Mouse (Mus musculus): ENCODE data around the gene Zbtb6. TPM values are rescaled to one million over a fixed set of nuclear protein-coding genes. Genes with fewer than 3 reads are reported as not detected.

The Zbtb6 gene
- total and polyA plus RNA-seq, 3 experiments: 5.3 to 8.7 TPM; not detected in 1

Other genes with a start within 250 kb of the Zbtb6 start
- not detected in 2 replicates for gene Olfr366, start 231.6 kb downstream of the Zbtb6 start, total RNA-seq (2012; rRNA removed)
- gene Olfr366, start 231.6 kb downstream of the Zbtb6 start, polyA plus RNA-seq (2012; ENCODE audit: insufficient read depth in 1 of 2, insufficient read length in 2 of 2, low read depth in 1 of 2, low replicate concordance in 2 of 2, missing spikeins in 1 of 2): under 1 TPM in 1 of 2 experiments, not detected in 1; 0.01 TPM
- gene Olfr368, start 116.7 kb downstream of the Zbtb6 start, total RNA-seq (2012; rRNA removed): not detected in 2 replicates
- not detected for gene Olfr368, start 116.7 kb downstream of the Zbtb6 start, polyA plus RNA-seq (2012; ENCODE audit: insufficient read depth in 1 of 2, insufficient read length in 2 of 2, low read depth in 1 of 2, low replicate concordance in 2 of 2, missing spikeins in 1 of 2)
- gene Pdcl, start 83.8 kb downstream of the Zbtb6 start, total RNA-seq (2012; rRNA removed): 25.7 and 30.4 TPM in 2 replicates
- 10 to 100 TPM in 1 of 2 experiments, not detected in 1; 45.8 TPM for gene Pdcl, start 83.8 kb downstream of the Zbtb6 start, polyA plus RNA-seq (2012; ENCODE audit: insufficient read depth in 1 of 2, insufficient read length in 2 of 2, low read depth in 1 of 2, low replicate concordance in 2 of 2, missing spikeins in 1 of 2)
- 9.8 and 10.5 TPM in 2 replicates for gene Rc3h2, start 20.3 kb downstream of the Zbtb6 start, total RNA-seq (2012; rRNA removed)
- gene Rc3h2, start 20.3 kb downstream of the Zbtb6 start, polyA plus RNA-seq (2012; ENCODE audit: insufficient read depth in 1 of 2, insufficient read length in 2 of 2, low read depth in 1 of 2, low replicate concordance in 2 of 2, missing spikeins in 1 of 2): 10 to 100 TPM in 1 of 2 experiments, 1 to 10 TPM in 1; 4.1 to 43.5 TPM
- 4.6 and 5.0 TPM in 2 replicates for gene Zbtb26, start within 50 bp of the Zbtb6 start, total RNA-seq (2012; rRNA removed)
- gene Zbtb26, start within 50 bp of the Zbtb6 start, polyA plus RNA-seq (2012; ENCODE audit: insufficient read depth in 1 of 2, insufficient read length in 2 of 2, low read depth in 1 of 2, low replicate concordance in 2 of 2, missing spikeins in 1 of 2): 1 to 10 TPM in 1 of 2 experiments, not detected in 1; 4.2 TPM
- gene Rabgap1, start 108 bp upstream of the Zbtb6 start, total RNA-seq (2012; rRNA removed): 10.5 and 12.6 TPM in 2 replicates
- 10 to 100 TPM; 12.9 to 49.8 TPM for gene Rabgap1, start 108 bp upstream of the Zbtb6 start, polyA plus RNA-seq (2012; ENCODE audit: insufficient read depth in 1 of 2, insufficient read length in 2 of 2, low read depth in 1 of 2, low replicate concordance in 2 of 2, missing spikeins in 1 of 2)
- gene Gpr21, start 73.2 kb upstream of the Zbtb6 start, total RNA-seq (2012; rRNA removed): 0.16 and 0.23 TPM in 2 replicates
- under 1 TPM in 1 of 2 experiments, not detected in 1; 0.01 TPM for gene Gpr21, start 73.2 kb upstream of the Zbtb6 start, polyA plus RNA-seq (2012; ENCODE audit: insufficient read depth in 1 of 2, insufficient read length in 2 of 2, low read depth in 1 of 2, low replicate concordance in 2 of 2, missing spikeins in 1 of 2)